Mouse (Mus musculus) spleen, adult 2 months (tissue): Measurements from ENCODE around the gene Olfr1201. TPM values are rescaled to one million over a fixed set of nuclear protein-coding genes. Genes with fewer than 3 reads are reported as not detected.

Experiments
- DNase-seq, 2 experiments: peaks; one replicate each; pipeline versions ENCODE4 v3.0.0 to v3.0.0-alpha.2; 2012 to 2021; ENCODE audit warnings: low spot score in 2 of 2, low read depth in 1 of 2
- H3K27ac ChIP-seq: fragments of 200-500 bp; 2 replicates; pipeline ENCODE4 v1.5.1; 2012; ENCODE audit warnings: low read length, inconsistent platforms; ENCODE audit not compliant: insufficient read depth
- H3K27me3 ChIP-seq: fragments of 200-500 bp; 2 replicates; pipeline ENCODE4 v1.6.1; 2012; ENCODE audit warnings: mild to moderate bottlenecking, moderate library complexity, low read length, inconsistent platforms; ENCODE audit not compliant: control insufficient read depth, insufficient read depth
- H3K36me3 ChIP-seq: fragments of 200-500 bp; 2 replicates; pipeline ENCODE4 v1.6.1; 2012; ENCODE audit warnings: mild to moderate bottlenecking, low read length, inconsistent platforms; ENCODE audit not compliant: control insufficient read depth, insufficient read depth
- H3K4me1 ChIP-seq: fragments of 200-500 bp; 2 replicates; pipeline ENCODE4 v1.6.1; 2011; ENCODE audit warnings: inconsistent platforms; ENCODE audit not compliant: control insufficient read depth, insufficient read depth, insufficient read length
- H3K4me3 ChIP-seq: fragments of 200-500 bp; 2 replicates; pipeline ENCODE4 v1.5.1; 2011; ENCODE audit warnings: mild to moderate bottlenecking, inconsistent platforms; ENCODE audit not compliant: insufficient read depth, insufficient read length; ENCODE audit errors: extremely low read depth
- CTCF ChIP-seq: fragments of 200-500 bp; IDR thresholded peaks from 2 replicates; pipeline ENCODE4 v1.5.1; 2011; ENCODE audit warnings: mild to moderate bottlenecking, inconsistent platforms; ENCODE audit not compliant: insufficient read depth, insufficient read length, insufficient replicate concordance; ENCODE audit errors: extremely low read depth
- POLR2A ChIP-seq: fragments of 200-500 bp; IDR thresholded peaks from 2 replicates; pipeline ENCODE4 v1.6.1; 2011; ENCODE audit warnings: low read depth, low read length, inconsistent platforms
- WGBS: fragments of 180-500 bp; shearing (Covaris S2); methylation state at CpG from one replicate; pipeline ENCODE4 v1.1.7; 2018; 5-methylcytosine and 5-hydroxymethylcytosine counted together
- polyA plus RNA-seq: library from polyadenylated mRNA; depleted of rRNA; stranded (reverse); fragments of >200 nt; gene quantifications from 2 replicates; pipeline ENCODE4 v1.2.3, GENCODE M21; 2012; rRNA removed

The Olfr1201 gene
- polyA plus RNA-seq, 1 experiment = not detected

GRCm38 (mm10) chr2:88838477-88838876, 45.6 kb downstream of the Olfr1201 start:
- Histone ChIP-seq H3K36me3 (no peaks in the 10 kb centered on the region), H3K27ac (no peak overlapping the region), H3K27me3 (no peaks in the 10 kb centered on the region), H3K4me1 (no peaks in the 10 kb centered on the region), H3K4me3 (no peak overlapping the region)
- no peak for TF ChIP-seq POLR2A
- TF ChIP-seq CTCF = no peak
- WGBS = 91% methylated on average over 2 of the region's 2 CpGs
- DNase-seq = no peak

Other genes with a start within 250 kb of the Olfr1201 start
- not detected in 2 replicates for gene Olfr1188, start 236.1 kb upstream of the Olfr1201 start, polyA plus RNA-seq
- gene Olfr1189, start 206.6 kb upstream of the Olfr1201 start, polyA plus RNA-seq = not detected in 2 replicates
- gene Olfr1191-ps1, start 152.5 kb upstream of the Olfr1201 start, polyA plus RNA-seq = not detected in 2 replicates
- not detected in 2 replicates for gene Olfr1192-ps1, start 144.5 kb upstream of the Olfr1201 start, polyA plus RNA-seq
- gene Olfr1193, start 117.4 kb upstream of the Olfr1201 start, polyA plus RNA-seq = not detected in 2 replicates
- not detected in 2 replicates for gene Olfr1195, start 103.8 kb upstream of the Olfr1201 start, polyA plus RNA-seq
- gene Olfr1196, start 88.4 kb upstream of the Olfr1201 start, polyA plus RNA-seq = not detected in 2 replicates
- gene Olfr1197, start 60.7 kb upstream of the Olfr1201 start, polyA plus RNA-seq = not detected in 2 replicates
- not detected in 2 replicates for gene Olfr1198, start 41.7 kb upstream of the Olfr1201 start, polyA plus RNA-seq
- not detected in 2 replicates for gene Olfr1199, start 32.6 kb upstream of the Olfr1201 start, polyA plus RNA-seq
- gene Olfr1200, start 22.5 kb upstream of the Olfr1201 start, polyA plus RNA-seq = not detected in 2 replicates
- gene Olfr1202, start 21.5 kb downstream of the Olfr1201 start, polyA plus RNA-seq = not detected in 2 replicates
- not detected in 2 replicates for gene Olfr1205, start 36.7 kb downstream of the Olfr1201 start, polyA plus RNA-seq
- not detected in 2 replicates for gene Olfr1204, start 56.3 kb downstream of the Olfr1201 start, polyA plus RNA-seq
- not detected in 2 replicates for gene Olfr1206, start 70.2 kb downstream of the Olfr1201 start, polyA plus RNA-seq
- gene Olfr1208, start 109.3 kb downstream of the Olfr1201 start, polyA plus RNA-seq = not detected in 2 replicates
- not detected in 2 replicates for gene Olfr1209, start 122.1 kb downstream of the Olfr1201 start, polyA plus RNA-seq
- not detected in 2 replicates for gene Olfr1211, start 145.1 kb downstream of the Olfr1201 start, polyA plus RNA-seq
- not detected in 2 replicates for gene Olfr1212, start 160.9 kb downstream of the Olfr1201 start, polyA plus RNA-seq
- not detected in 2 replicates for gene Gm13762, start 187.2 kb downstream of the Olfr1201 start, polyA plus RNA-seq
- not detected in 2 replicates for gene Olfr1214, start 199.6 kb downstream of the Olfr1201 start, polyA plus RNA-seq
- not detected in 2 replicates for gene Olfr1215, start 213.9 kb downstream of the Olfr1201 start, polyA plus RNA-seq
- not detected in 2 replicates for gene Olfr1216, start 225.3 kb downstream of the Olfr1201 start, polyA plus RNA-seq
- gene Olfr1217, start 239.0 kb downstream of the Olfr1201 start, polyA plus RNA-seq = not detected in 2 replicates